Mouse (Mus musculus): ENCODE results near the gene Creld1.

DNA sequence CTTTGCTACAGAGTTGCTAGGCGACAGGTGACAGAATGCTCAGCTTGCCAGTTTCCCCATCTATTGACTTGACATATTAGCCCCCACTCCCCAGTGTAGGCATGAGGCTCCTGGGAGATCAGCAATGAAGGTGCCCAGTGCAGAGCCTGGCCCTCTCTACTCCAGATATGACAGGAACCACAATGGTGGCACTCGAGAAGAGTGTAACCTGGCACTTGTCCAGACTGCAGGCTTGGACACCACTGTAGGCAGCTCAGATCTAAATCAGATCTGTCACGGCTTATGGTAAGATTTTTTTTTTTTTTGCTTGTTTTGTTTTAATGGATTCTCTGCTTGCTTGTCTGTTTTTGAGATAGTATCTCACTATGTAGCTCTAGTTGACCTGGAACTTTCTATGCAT, 49.4 kb upstream of the Creld1 start:
- TF ChIP-seq CTCF (IDR thresholded peaks at IDR 0.05; ENCODE audit: low read depth, low read length) (no peak), POLR2A (IDR thresholded peaks at IDR 0.05; ENCODE audit: borderline replicate concordance, low read depth, low read length) (no peak)
